Mouse (Mus musculus): ENCODE data around the gene Atcay.
"Not testable (repeated sequence)": the region's sequence is repeated elsewhere in the genome, so short reads cannot be mapped to it uniquely, and the experiment has no call there.

Atcay gene

GRCm38 (mm10) chr10:81240876-81241275 is 10.2 kb upstream of the Atcay start:
- peak; percentile 92 for DNase-seq

- DNase-seq: no peak
Measured at GRCm38 (mm10) chr10:81238618-81239017, 8.0 kb upstream of the Atcay start.

- DNase-seq: peak; percentile 6
Measured at GRCm38 (mm10) chr10:81236471-81237268, 6.0 kb upstream of the Atcay start.

GRCm38 (mm10) chr10:81234206-81234605 is 3.6 kb upstream of the Atcay start:
- DNase-seq: peak; percentile 12

- no peak for DNase-seq
Measured at GRCm38 (mm10) chr10:81233226-81233585, 2.6 kb upstream of the Atcay start.

- peak; percentile 98 for DNase-seq
Measured at GRCm38 (mm10) chr10:81232580-81233225, 2.1 kb upstream of the Atcay start, which contains the start of gene Zfr2. Zfr2 (plus strand) TSS chr10:81233155.

GRCm38 (mm10) chr10:81231436-81231835 is 803 bp upstream of the Atcay start:
- peak; percentile 22 for DNase-seq

- peak; percentile 44 for DNase-seq
Measured at GRCm38 (mm10) chr10:81229735-81230437, 747 bp downstream of the Atcay start.

GRCm38 (mm10) chr10:81223731-81224130 is 6.9 kb downstream of the Atcay start:
- DNase-seq: not testable (repeated sequence)

- no peak for DNase-seq
Measured at GRCm38 (mm10) chr10:81221402-81222015, 9.1 kb downstream of the Atcay start.

GRCm38 (mm10) chr10:81217964-81218363 is 12.7 kb downstream of the Atcay start:
- DNase-seq: peak; percentile 89

- DNase-seq: peak; percentile 71
Measured at GRCm38 (mm10) chr10:81217267-81217666, 13.4 kb downstream of the Atcay start.

- no peak for DNase-seq
Measured at GRCm38 (mm10) chr10:81216810-81217209, 13.8 kb downstream of the Atcay start.

GRCm38 (mm10) chr10:81216260-81216659 is 14.4 kb downstream of the Atcay start:
- DNase-seq: no peak

- peak; percentile 47 for DNase-seq
Measured at GRCm38 (mm10) chr10:81210154-81210553, 20.5 kb downstream of the Atcay start.

- no peak for DNase-seq
Measured at GRCm38 (mm10) chr10:81204137-81204536, 26.5 kb downstream of the Atcay start.

- DNase-seq: no peak
Measured at GRCm38 (mm10) chr10:81202978-81203720, 27.5 kb downstream of the Atcay start.

GRCm38 (mm10) chr10:81201807-81202758 is 28.6 kb downstream of the Atcay start, which contains the start of gene Nmrk2:
Nmrk2 (minus strand) TSS chr10:81202051.
- DNase-seq: no peak

- no peak for DNase-seq
Measured at GRCm38 (mm10) chr10:81200605-81201287, 29.9 kb downstream of the Atcay start.

- no peak for DNase-seq
Measured at GRCm38 (mm10) chr10:81200141-81200540, 30.5 kb downstream of the Atcay start.

GRCm38 (mm10) chr10:81198990-81199389 is 31.6 kb downstream of the Atcay start:
- no peak for DNase-seq

All from thymus, postnatal 4 days (tissue).